Mouse (Mus musculus) MEL (cell line): ENCODE data around the gene Oxnad1.

Source experiments
- BHLHE40 ChIP-seq: IDR thresholded peaks from 2 replicates; pipeline ENCODE4 v1.6.1; 2012; ENCODE audit warnings: low read depth, mild to moderate bottlenecking, inconsistent platforms, low read length, improper control_type of control experiment, borderline replicate concordance
- CTCF ChIP-seq, 3 experiments: IDR thresholded peaks in 2 of 3; conservative IDR thresholded peaks in 1 of 3; 2 replicates each; pipeline ENCODE4 v1.5.1; 2011 to 2012; ENCODE audit warnings: low read length in 3 of 3, low read depth in 2 of 3, mild to moderate bottlenecking in 2 of 3, improper control_type of control experiment in 1 of 3, inconsistent platforms in 1 of 3, mixed read lengths in 1 of 3, moderate library complexity in 1 of 3; ENCODE audit not compliant: control insufficient read depth in 1 of 3, insufficient read depth in 1 of 3, poor library complexity in 1 of 3, severe bottlenecking in 1 of 3
- ETS1 ChIP-seq: IDR thresholded peaks from 2 replicates; pipeline ENCODE4 v1.6.1; 2012; ENCODE audit warnings: low read depth, mild to moderate bottlenecking, inconsistent platforms, low read length, improper control_type of control experiment, moderate library complexity
- GATA1 ChIP-seq: IDR thresholded peaks from 2 replicates; pipeline ENCODE4 v1.6.1; 2011; ENCODE audit warnings: low read depth, low read length, improper control_type of control experiment
- MAX ChIP-seq: IDR thresholded peaks from 2 replicates; pipeline ENCODE4 v1.6.1; 2011; ENCODE audit warnings: low read length, improper control_type of control experiment
- MXI1 ChIP-seq: IDR thresholded peaks from 2 replicates; pipeline ENCODE4 v1.6.1; 2011; ENCODE audit warnings: mild to moderate bottlenecking, low read depth, low read length, improper control_type of control experiment
- MYB ChIP-seq: IDR thresholded peaks from 2 replicates; pipeline ENCODE4 v1.6.1; 2011; ENCODE audit warnings: mild to moderate bottlenecking, low read depth, low read length, improper control_type of control experiment
- NRF1 ChIP-seq: IDR thresholded peaks from 2 replicates; pipeline ENCODE4 v1.6.1; 2014; ENCODE audit warnings: low read depth, mild to moderate bottlenecking, inconsistent platforms, low read length, improper control_type of control experiment, moderate library complexity; ENCODE audit not compliant: poor library complexity, insufficient read depth, severe bottlenecking
- POLR2A ChIP-seq, 2 experiments: IDR thresholded peaks; 2 replicates each; pipeline ENCODE4 v1.6.1; 2011 to 2012; ENCODE audit warnings: low read length in 2 of 2, mild to moderate bottlenecking in 2 of 2, control low read depth in 1 of 2, improper control_type of control experiment in 1 of 2, low read depth in 1 of 2, moderate library complexity in 1 of 2; ENCODE audit not compliant: control insufficient read depth in 1 of 2, insufficient read depth in 1 of 2, poor library complexity in 1 of 2
- TAL1 ChIP-seq: IDR thresholded peaks from 2 replicates; pipeline ENCODE4 v1.6.1; 2012; ENCODE audit warnings: mild to moderate bottlenecking, inconsistent platforms, low read length, moderate library complexity, mixed read lengths
- TBP ChIP-seq: IDR thresholded peaks from 2 replicates; pipeline ENCODE4 v1.8.0; 2011; ENCODE audit warnings: low read depth, low read length, improper control_type of control experiment

- no peak for TF ChIP-seq ETS1
- TF ChIP-seq TBP = no peak
- no peak for TF ChIP-seq NRF1
- no peak for TF ChIP-seq MYB
- no peak for TF ChIP-seq TAL1
- no peak for TF ChIP-seq POLR2A (IDR thresholded peaks at IDR 0.05; ENCODE audit: control insufficient read depth in 1 of 2, insufficient read depth in 1 of 2, low read depth in 1 of 2, low read length in 2 of 2, poor library complexity in 1 of 2)
- TF ChIP-seq MXI1 = no peak
- TF ChIP-seq BHLHE40 = no peak
- TF ChIP-seq CTCF (IDR thresholded peaks at IDR 0.05 in 2 of 3, conservative IDR thresholded peaks at IDR 0.05 in 1 of 3; ENCODE audit: control insufficient read depth in 1 of 3, insufficient read depth in 1 of 3, low read depth in 2 of 3, low read length in 3 of 3, poor library complexity in 1 of 3, severe bottlenecking in 1 of 3) = no peak
- no peak for TF ChIP-seq GATA1
- no peak for TF ChIP-seq MAX
Measured at GRCm38 (mm10) chr14:32083466-32083865, 1.7 kb upstream of the Oxnad1 start.
